Mouse (Mus musculus) neural tube, embryonic 10.5 days (tissue): ENCODE measurements at regions not wholly inside any gene's neighbourhood (a gene's known extent, or its start where the extent isn't known, plus 50 kb on each side); places are given as distances from the start of the nearest gene placed in this dataset.

ENCODE experiments used
- DNase-seq: peaks from one replicate; pipeline ENCODE4 v3.0.0-alpha.2; 2017; ENCODE audit warnings: low spot score; ENCODE audit errors: extremely low spot score

- peak; percentile 22 for DNase-seq
These were observed 343.8 kb downstream of the Tmem161b start for GRCm38 (mm10) chr13:84565644-84566532.

GRCm38 (mm10) chr13:84566533-84566832 lies 344.4 kb downstream of the Tmem161b start:
- no peak for DNase-seq

GRCm38 (mm10) chr13:84569371-84569770 lies 347.3 kb downstream of the Tmem161b start:
- no peak for DNase-seq

DNA sequence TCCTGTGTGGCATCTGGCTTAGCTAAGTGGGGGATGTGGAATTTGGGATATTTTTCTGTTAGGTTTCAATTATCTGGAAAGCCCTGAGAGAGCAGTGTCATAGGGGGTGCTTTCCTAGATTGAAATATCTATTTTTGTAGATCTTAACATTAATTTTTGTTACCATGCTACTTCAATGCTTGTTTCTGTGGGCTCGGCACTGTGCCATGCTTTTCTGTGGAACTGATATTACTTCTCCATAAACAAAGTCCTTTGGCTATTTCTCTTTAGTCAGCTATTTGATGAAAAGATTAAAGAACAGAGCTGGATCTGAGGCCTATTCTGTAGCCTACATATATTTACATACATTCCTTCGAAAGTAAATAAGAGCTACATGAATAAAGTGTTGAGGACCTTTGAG lies 348.1 kb downstream of the Tmem161b start:
- DNase-seq, result no peak

DNA sequence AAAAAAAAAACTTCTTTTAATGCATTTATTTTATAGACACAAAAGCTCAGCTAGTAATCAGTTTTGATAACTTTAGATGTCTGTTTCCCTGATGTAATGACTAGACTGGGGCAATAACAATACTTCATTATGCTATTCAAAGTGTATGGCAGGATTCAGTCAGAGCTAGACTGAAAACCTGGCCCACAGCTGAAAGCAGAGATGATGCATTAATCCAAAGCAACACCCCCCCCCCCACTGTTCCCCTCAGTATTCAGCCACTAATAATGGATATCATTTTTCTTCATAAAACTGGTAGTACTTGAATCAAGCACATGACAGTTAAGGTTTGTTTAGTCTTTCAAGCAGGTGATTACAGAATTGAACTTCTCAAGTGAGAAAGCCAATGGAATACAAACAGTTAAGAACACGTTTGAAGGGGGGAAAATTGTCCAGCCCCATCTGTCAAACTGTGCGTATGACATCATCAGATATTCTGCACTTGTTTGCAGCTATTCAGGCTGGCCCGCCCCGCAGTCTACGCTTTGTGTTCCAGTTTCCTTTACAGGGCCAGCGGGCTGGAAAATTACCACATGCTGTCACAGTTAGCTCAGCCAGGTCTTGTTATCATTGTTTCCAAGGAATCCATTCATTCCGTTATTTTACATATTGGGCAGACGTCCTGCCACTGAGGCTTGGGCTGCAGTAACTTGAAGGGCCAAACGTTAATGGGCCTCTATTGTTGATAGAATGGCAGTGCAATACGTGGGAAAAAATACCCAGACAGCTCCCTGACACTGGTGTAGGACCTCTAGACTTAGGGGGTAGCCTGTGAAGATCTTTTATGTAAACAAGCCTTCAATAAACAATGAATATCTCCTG lies 349.1 kb downstream of the Tmem161b start:
- peak; percentile 69 for DNase-seq

- DNase-seq, result no peak
These were observed 349.7 kb downstream of the Tmem161b start for GRCm38 (mm10) chr13:84571845-84572193.

DNA sequence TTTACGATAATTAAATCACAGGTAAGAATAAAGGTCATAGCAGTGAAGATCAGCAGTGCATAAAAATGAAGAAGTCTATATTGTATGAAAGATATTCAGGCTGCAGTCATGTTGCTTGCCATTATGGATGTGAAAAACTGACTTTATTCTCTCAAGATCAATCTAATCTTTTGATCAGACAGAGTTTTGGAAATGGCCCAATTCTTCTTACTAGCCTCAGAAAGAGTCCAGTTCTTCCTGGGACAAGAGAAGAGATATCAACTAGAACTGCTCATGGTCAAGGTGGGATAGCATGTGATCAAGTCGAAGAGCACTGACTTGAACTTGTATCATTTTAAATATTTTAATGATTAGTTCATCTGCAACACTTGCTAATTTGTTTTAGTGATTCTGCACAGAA lies 350.1 kb downstream of the Tmem161b start:
- DNase-seq, result no peak

- DNase-seq, result no peak
These were observed 374.6 kb downstream of the Tmem161b start for GRCm38 (mm10) chr13:84596585-84597142.

DNA sequence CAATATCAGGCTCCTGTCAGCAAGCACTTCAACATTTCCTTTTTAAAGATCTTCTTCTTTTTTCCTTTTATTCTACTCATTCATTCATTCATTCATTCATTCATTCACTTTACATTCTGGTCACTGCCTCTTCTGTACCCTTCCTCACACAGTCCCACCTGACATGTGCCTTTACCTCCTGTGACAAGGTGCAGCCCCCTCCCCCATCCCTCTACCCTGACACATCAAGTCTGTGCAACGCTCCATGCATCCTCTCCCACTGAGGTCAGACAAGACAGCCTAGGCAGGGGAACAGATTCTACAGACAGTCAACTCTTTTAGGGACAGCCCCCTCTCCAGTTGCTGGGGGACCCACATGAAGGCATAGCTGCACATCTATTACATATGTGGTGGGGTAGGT lies 380.5 kb downstream of the Tmem161b start:
- no peak for DNase-seq

DNA sequence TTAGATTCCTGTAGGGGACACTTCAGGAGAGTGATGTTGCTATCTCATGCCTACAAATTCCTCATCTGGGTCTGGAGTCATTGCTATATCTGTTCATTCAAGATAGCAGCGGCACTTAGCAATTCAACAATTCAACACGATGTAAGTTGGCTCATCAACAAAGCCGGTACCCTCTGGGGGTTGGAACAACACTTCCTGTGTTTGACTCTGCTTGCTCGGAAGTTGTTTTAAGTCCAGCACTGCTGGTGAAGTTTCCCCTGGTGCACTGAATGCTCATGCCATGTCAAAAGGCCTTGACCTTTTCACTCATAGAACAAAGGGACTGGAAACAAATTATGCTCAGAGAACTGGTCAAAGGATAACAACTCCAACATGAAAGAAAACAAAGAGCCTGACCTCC lies 390.4 kb downstream of the Tmem161b start:
- DNase-seq, result peak; percentile 24

GRCm38 (mm10) chr13:84613004-84613403 lies 390.9 kb downstream of the Tmem161b start:
- peak; percentile 33 for DNase-seq

- DNase-seq, result no peak
These were observed 402.6 kb downstream of the Tmem161b start for GRCm38 (mm10) chr13:84624691-84625090.

DNA sequence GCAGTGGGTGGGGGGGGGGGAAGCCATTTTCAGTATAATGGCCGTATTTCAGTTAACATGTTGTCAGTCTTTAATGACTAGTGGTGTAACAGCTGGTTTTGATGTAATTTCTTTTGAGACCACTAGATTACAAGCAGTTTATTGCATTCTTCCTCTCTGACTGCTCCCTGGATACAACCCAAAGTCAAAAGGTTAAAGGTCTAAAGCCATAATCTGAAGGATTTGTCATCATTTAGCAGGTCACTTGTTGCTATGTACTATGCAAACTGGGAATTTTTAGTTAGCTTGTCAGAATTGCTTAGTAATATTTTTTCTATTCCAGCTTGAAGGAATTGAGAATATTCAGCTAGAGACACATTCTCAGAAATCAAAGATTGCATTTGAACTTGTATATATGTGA lies 403.4 kb downstream of the Tmem161b start:
- DNase-seq, result no peak

DNA sequence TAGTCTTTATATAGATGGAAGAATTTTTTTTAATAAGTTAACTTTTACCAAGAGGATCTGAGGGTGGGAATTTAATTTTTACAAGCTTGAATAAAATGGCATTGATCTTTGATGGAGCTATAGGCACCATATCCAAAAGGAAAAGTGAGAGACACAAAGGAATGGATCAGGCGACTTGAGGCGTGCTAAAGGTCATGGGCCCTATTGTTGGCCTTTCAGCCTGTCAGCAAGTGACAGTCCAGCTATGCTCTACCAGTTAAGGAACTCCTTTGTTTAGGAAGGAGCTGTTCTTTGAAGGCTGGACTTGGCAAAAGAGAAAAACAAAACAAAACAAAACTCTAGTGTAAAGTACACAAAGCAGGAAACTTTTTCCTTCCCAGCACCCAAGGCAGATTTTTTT lies 403.8 kb downstream of the Tmem161b start:
- no peak for DNase-seq

GRCm38 (mm10) chr13:84626397-84626796 lies 404.3 kb downstream of the Tmem161b start:
- DNase-seq, result no peak

GRCm38 (mm10) chr13:84630686-84631085 lies 408.6 kb downstream of the Tmem161b start:
- no peak for DNase-seq

GRCm38 (mm10) chr13:84632493-84632892 lies 410.4 kb downstream of the Tmem161b start:
- no peak for DNase-seq

GRCm38 (mm10) chr13:84636831-84637230 lies 414.7 kb downstream of the Tmem161b start:
- no peak for DNase-seq

- DNase-seq, result no peak
These were observed 415.5 kb downstream of the Tmem161b start for GRCm38 (mm10) chr13:84637606-84638005.

DNA sequence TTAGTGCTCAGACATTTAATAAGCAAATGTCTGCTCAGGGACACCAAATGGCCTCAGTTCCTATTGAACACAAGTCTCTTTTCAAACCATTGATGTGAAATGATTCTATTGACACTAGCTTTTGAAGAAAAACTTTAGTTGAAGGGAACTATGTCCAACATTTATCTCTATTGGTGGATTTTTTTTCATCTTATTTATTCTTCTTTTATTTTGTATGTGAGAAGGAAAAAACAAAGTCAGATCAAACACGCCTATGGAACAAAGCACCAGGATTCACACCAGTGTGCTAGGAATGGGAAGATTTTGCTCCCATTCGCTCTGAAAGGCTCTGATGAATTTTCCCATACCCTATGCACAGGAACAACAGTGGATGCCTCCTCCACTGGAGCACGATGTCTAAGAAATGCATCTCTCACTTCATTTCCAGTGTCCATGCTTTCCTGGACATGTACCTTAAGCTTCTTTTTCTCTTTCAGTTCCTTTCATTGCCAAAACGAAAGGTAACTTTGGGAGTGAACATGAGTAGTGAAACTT lies 416.4 kb downstream of the Tmem161b start:
- no peak for DNase-seq

GRCm38 (mm10) chr13:84639087-84640022 lies 417.3 kb downstream of the Tmem161b start:
- no peak for DNase-seq
